ENCODE assay signal across 9 mouse cellular contexts in genomic region chr10:53581087-53581486, GRCm38 (mm10). TPM values are rescaled to one million over a fixed set of nuclear protein-coding genes. Genes with fewer than 3 reads are reported as not detected.
A peak's percentile ranks its signal among the peaks of the same experiment; 100 is the strongest.
DNase-seq lines count a peak whose midpoint lies in the region; ATAC-seq and TF ChIP-seq lines count a peak whose summit lies in the region.
"Had no signal": no experiment of that assay in that cellular context is flagged by ENCODE, and none has a peak within 500 bp of the region (broad histone marks: within the 10 kb centered on the region; RNA-seq: fewer than 3 reads in every experiment).

No protein-coding gene starts in this region.

- peak overlapping the region; percentile 63 for H3K4me3 ChIP-seq in layer of hippocampus, adult 2 months
- H3K4me3 ChIP-seq in embryonic facial prominence, embryonic 14.5 days (ENCODE audit: low read depth, low read length): peak overlapping the region; percentile 35
- H3K4me3 ChIP-seq in hindbrain, postnatal 0 days (ENCODE audit: low read length): peak overlapping the region; percentile 39
- peak overlapping the region; percentile 24 for H3K4me3 ChIP-seq in neural tube, embryonic 12.5 days
- H3K4me3 ChIP-seq: megakaryocyte, embryonic 14.5 days had no signal

- no peak for TF ChIP-seq CTCF in layer of hippocampus, adult 2 months (conservative IDR thresholded peaks at IDR 0.05)
- TF ChIP-seq CTCF in hindbrain, postnatal 0 days (IDR thresholded peaks at IDR 0.05; ENCODE audit: low read depth): no peak

- peak overlapping the region; percentile 58 for H3K9ac ChIP-seq in embryonic facial prominence, embryonic 14.5 days (ENCODE audit: low read depth, low read length)
- H3K9ac ChIP-seq in hindbrain, postnatal 0 days (replicated peaks; ENCODE audit: low read length): peak overlapping the region; percentile 35; the same call in 1 of the 2 replicates
- no peak overlapping the region for H3K9ac ChIP-seq in neural tube, embryonic 12.5 days

- peak in 1 of 2 experiments; percentile 13 for DNase-seq in layer of hippocampus, adult 2 months (ENCODE audit: low spot score in 2 of 2)
- DNase-seq in layer of hippocampus, adult 8-10 months (ENCODE audit: low spot score in 2 of 2): no peak
- no peak for DNase-seq in embryonic facial prominence, embryonic 14.5 days (ENCODE audit: low spot score)
- no peak for DNase-seq in hindbrain, postnatal 0 days (ENCODE audit: low spot score)
- DNase-seq in spleen, postnatal 10 days (ENCODE audit: low spot score in 2 of 2): no peak
- DNase-seq in frontal cortex, postnatal 14 days (ENCODE audit: low spot score in 2 of 2): no peak

- 19% methylated on average over 8 of the region's 12 CpGs for WGBS in embryonic facial prominence, embryonic 14.5 days
- 13% methylated on average over 11 of the region's 12 CpGs for WGBS in hindbrain, postnatal 0 days
- 39% methylated on average over 10 of the region's 12 CpGs for WGBS in neural tube, embryonic 12.5 days

- no peaks in the 10 kb centered on the region for H3K27me3 ChIP-seq in embryonic facial prominence, embryonic 14.5 days (replicated peaks; ENCODE audit: control insufficient read depth, insufficient read depth, low read length)
- no peaks in the 10 kb centered on the region for H3K27me3 ChIP-seq in hindbrain, postnatal 0 days (ENCODE audit: insufficient read depth, low read length)
- H3K27me3 ChIP-seq in neural tube, embryonic 12.5 days (replicated peaks): no peaks in the 10 kb centered on the region
- H3K27me3 ChIP-seq: megakaryocyte, embryonic 14.5 days had no signal

- H3K36me3 ChIP-seq in embryonic facial prominence, embryonic 14.5 days (ENCODE audit: control insufficient read depth, insufficient read depth, low read length): no peaks in the 10 kb centered on the region
- no peaks in the 10 kb centered on the region for H3K36me3 ChIP-seq in hindbrain, postnatal 0 days (ENCODE audit: insufficient read depth, low read length)
- no peaks in the 10 kb centered on the region for H3K36me3 ChIP-seq in neural tube, embryonic 12.5 days

- 0 out of 2 replicates have a peak, but pooled peaks cover 5% of the 10 kb centered on the region for H3K4me1 ChIP-seq in embryonic facial prominence, embryonic 14.5 days (ENCODE audit: control insufficient read depth, insufficient read depth, low read length)
- H3K4me1 ChIP-seq in hindbrain, postnatal 0 days (ENCODE audit: insufficient read depth, low read length): 0 out of 2 replicates have a peak, but pooled peaks cover 4% of the 10 kb centered on the region
- no peaks in the 10 kb centered on the region for H3K4me1 ChIP-seq in neural tube, embryonic 12.5 days

- peak overlapping the region; percentile 81; the same call in 1 of the 2 replicates for H3K27ac ChIP-seq in layer of hippocampus, adult 2 months
- no peak overlapping the region for H3K27ac ChIP-seq in embryonic facial prominence, embryonic 14.5 days (replicated peaks; ENCODE audit: low read depth, low read length)
- H3K27ac ChIP-seq in hindbrain, postnatal 0 days: no peak overlapping the region
- H3K27ac ChIP-seq in neural tube, embryonic 12.5 days: no peak overlapping the region

- H3K4me2 ChIP-seq in embryonic facial prominence, embryonic 14.5 days (ENCODE audit: low read depth, low read length): peak overlapping the region; percentile 65
- H3K4me2 ChIP-seq in hindbrain, postnatal 0 days (ENCODE audit: low read depth, low read length): peak overlapping the region; percentile 78
- H3K4me2 ChIP-seq in neural tube, embryonic 12.5 days (replicated peaks): peak overlapping the region; percentile 59

- peak; percentile 37 for ATAC-seq in embryonic facial prominence, embryonic 14.5 days (ENCODE audit: low read depth)
- peak; percentile 68 for ATAC-seq in hindbrain, postnatal 0 days
- peak; percentile 51 for ATAC-seq in neural tube, embryonic 12.5 days (ENCODE audit: low FRiP score, low read depth)
- ATAC-seq in megakaryocyte, adult 5-6 weeks (ENCODE audit: poor library complexity, severe bottlenecking): no peak

- no peaks in the 10 kb centered on the region for H3K9me3 ChIP-seq in embryonic facial prominence, embryonic 14.5 days (ENCODE audit: control insufficient read depth, low read length)
- no peaks in the 10 kb centered on the region for H3K9me3 ChIP-seq in hindbrain, postnatal 0 days (ENCODE audit: low read length)
- no peaks in the 10 kb centered on the region for H3K9me3 ChIP-seq in neural tube, embryonic 12.5 days
- H3K9me3 ChIP-seq: megakaryocyte, embryonic 14.5 days had no signal

RNA-seq across cellular contexts. Expression of gene Asf1a, which starts 15.5 kb away (rescaled TPM):
- total RNA-seq in layer of hippocampus, adult 2 months (2021): 10 to 100 TPM; 24.4 to 27.1 TPM
- total RNA-seq in layer of hippocampus, adult 8-10 months (2022): 10 to 100 TPM; 22.6 to 23.9 (median 23.0) TPM
- polyA plus RNA-seq in embryonic facial prominence, embryonic 14.5 days (2014; fragmentation: Nextera tagmentation; extraction: Ambion mirVana): 94.9 and 102 TPM in 2 replicates
- 25.2 and 25.6 TPM in 2 replicates for total RNA-seq in hindbrain, postnatal 0 days (2014; rRNA removed)
- 67.2 and 68.4 TPM in 2 replicates for polyA plus RNA-seq in hindbrain, postnatal 0 days (2015; fragmentation: Nextera tagmentation; extraction: Ambion mirVana)
- polyA plus RNA-seq in neural tube, embryonic 12.5 days (2016; fragmentation: Nextera tagmentation; extraction: Ambion mirVana): 133 and 135 TPM in 2 replicates
- total RNA-seq in megakaryocyte, adult 5-6 weeks (2015): 50.3 and 58.2 TPM in 2 replicates
- 25.2 and 35.4 TPM in 2 replicates for total RNA-seq in megakaryocyte, adult 5-6 weeks (2017)

RNA-seq across cellular contexts. Expression of gene Mcm9, which starts 49.2 kb away (rescaled TPM):
- 1 to 10 TPM; 5.2 to 5.3 TPM for total RNA-seq in layer of hippocampus, adult 2 months (2021)
- total RNA-seq in layer of hippocampus, adult 8-10 months (2022): 1 to 10 TPM; 4.6 to 8.9 (median 6.5) TPM
- polyA plus RNA-seq in embryonic facial prominence, embryonic 14.5 days (2014; fragmentation: Nextera tagmentation; extraction: Ambion mirVana): 9.6 and 12.7 TPM in 2 replicates
- total RNA-seq in hindbrain, postnatal 0 days (2014; rRNA removed): 7.3 and 7.7 TPM in 2 replicates
- polyA plus RNA-seq in hindbrain, postnatal 0 days (2015; fragmentation: Nextera tagmentation; extraction: Ambion mirVana): 8.0 and 8.8 TPM in 2 replicates
- polyA plus RNA-seq in neural tube, embryonic 12.5 days (2016; fragmentation: Nextera tagmentation; extraction: Ambion mirVana): 11.9 and 13.4 TPM in 2 replicates
- 17.7 and 20.0 TPM in 2 replicates for total RNA-seq in megakaryocyte, adult 5-6 weeks (2015)
- total RNA-seq in megakaryocyte, adult 5-6 weeks (2017): 15.4 and 16.5 TPM in 2 replicates
